Mouse (Mus musculus) liver, embryonic 14.5 days (tissue): ENCODE measurements around the gene Mob1b. TPM values are rescaled to one million over a fixed set of nuclear protein-coding genes. Genes with fewer than 3 reads are reported as not detected.
A peak's percentile ranks its signal among the peaks of the same experiment; 100 is the strongest.

Experiments used
- ATAC-seq: fragments of 200-750 bp; cut with Nextera tagmentation; 2 replicates; pipeline ENCODE4 v1.8.0; 2017; ENCODE audit warnings: moderate number of reproducible peaks, mild to moderate bottlenecking, moderate library complexity; ENCODE audit not compliant: insufficient read depth
- DNase-seq, 3 experiments: peaks; one replicate each; pipeline ENCODE4 v3.0.0-alpha.2; 2012 to 2013; ENCODE audit warnings: low read depth in 3 of 3, low spot score in 3 of 3
- H3K27ac ChIP-seq: fragments of 300-500 bp; sonication (generic); 2 replicates; pipeline ENCODE4 v1.5.1; 2014; ENCODE audit warnings: moderate library complexity, mild to moderate bottlenecking, control low read depth, inconsistent platforms
- H3K27me3 ChIP-seq: fragments of 300-500 bp; sonication (generic); 2 replicates; pipeline ENCODE4 v1.6.1; 2014; ENCODE audit warnings: mild to moderate bottlenecking, low read length, moderate library complexity; ENCODE audit not compliant: control insufficient read depth, insufficient read depth
- H3K36me3 ChIP-seq: fragments of 300-500 bp; sonication (generic); replicated peaks from 2 replicates; pipeline ENCODE4 v1.6.1; 2014; ENCODE audit warnings: low read depth; ENCODE audit not compliant: control insufficient read depth, insufficient read depth
- H3K4me1 ChIP-seq, 2 experiments: fragments of 200-500 bp in 1 of 2; fragments of 300-500 bp in 1 of 2; sonication (generic) in 1 of 2; replicated peaks; 2 replicates each; pipeline ENCODE4 v1.6.1; 2012 to 2014; ENCODE audit warnings: antibody characterized with exemption in 1 of 2, inconsistent platforms in 1 of 2, low read length in 1 of 2; ENCODE audit not compliant: control insufficient read depth in 2 of 2, insufficient read depth in 2 of 2
- H3K4me2 ChIP-seq: fragments of 300-500 bp; sonication (generic); 2 replicates; pipeline ENCODE4 v1.6.1; 2014; ENCODE audit warnings: low read depth, mild to moderate bottlenecking, control low read depth, moderate library complexity
- H3K4me3 ChIP-seq, 2 experiments: fragments of 200-500 bp in 1 of 2; fragments of 300-500 bp in 1 of 2; sonication (generic) in 1 of 2; 2 replicates each; pipeline ENCODE4 v1.5.1; 2012 to 2014; ENCODE audit warnings: low read depth in 2 of 2, low read length in 2 of 2, mild to moderate bottlenecking in 2 of 2, control low read depth in 1 of 2, inconsistent platforms in 1 of 2, moderate library complexity in 1 of 2; ENCODE audit not compliant: insufficient read depth in 1 of 2
- H3K9ac ChIP-seq: fragments of 300-500 bp; sonication (generic); replicated peaks from 2 replicates; pipeline ENCODE4 v1.6.1; 2014; ENCODE audit warnings: mild to moderate bottlenecking, control low read depth, moderate library complexity
- H3K9me3 ChIP-seq: fragments of 300-500 bp; sonication (generic); 2 replicates; pipeline ENCODE4 v1.6.1; 2016; ENCODE audit warnings: low read length, mixed read lengths; ENCODE audit not compliant: control insufficient read depth
- CTCF ChIP-seq: IDR thresholded peaks from 2 replicates; pipeline ENCODE4 v1.5.1; 2016; ENCODE audit warnings: antibody characterized with exemption, low read depth, control low read depth
- EP300 ChIP-seq: IDR thresholded peaks from 2 replicates; pipeline ENCODE4 v1.6.1; 2016; ENCODE audit warnings: antibody characterized with exemption, low read depth
- WGBS: fragments of 180-500 bp; shearing (Covaris S2); extraction: QIAGEN DNeasy Blood & Tissue Kit; methylation state at CpG from one replicate; pipeline ENCODE4 v1.1.7; 2014; ENCODE audit not compliant: insufficient replicate concordance; 5-methylcytosine and 5-hydroxymethylcytosine counted together
- polyA plus RNA-seq, 2 experiments: library from polyadenylated mRNA; depleted of rRNA in 1 of 2; stranded (reverse) in 1 of 2; unstranded in 1 of 2; fragments of >200 nt; fragmentation: Nextera tagmentation in 1 of 2; extraction: Ambion mirVana in 1 of 2; gene quantifications; 2 replicates each; pipeline versions ENCODE4 v1.2.1 to v1.2.3; 2012 to 2014

Mob1b gene
- polyA plus RNA-seq, 2 experiments: 6.6 to 9.4 TPM

DNA sequence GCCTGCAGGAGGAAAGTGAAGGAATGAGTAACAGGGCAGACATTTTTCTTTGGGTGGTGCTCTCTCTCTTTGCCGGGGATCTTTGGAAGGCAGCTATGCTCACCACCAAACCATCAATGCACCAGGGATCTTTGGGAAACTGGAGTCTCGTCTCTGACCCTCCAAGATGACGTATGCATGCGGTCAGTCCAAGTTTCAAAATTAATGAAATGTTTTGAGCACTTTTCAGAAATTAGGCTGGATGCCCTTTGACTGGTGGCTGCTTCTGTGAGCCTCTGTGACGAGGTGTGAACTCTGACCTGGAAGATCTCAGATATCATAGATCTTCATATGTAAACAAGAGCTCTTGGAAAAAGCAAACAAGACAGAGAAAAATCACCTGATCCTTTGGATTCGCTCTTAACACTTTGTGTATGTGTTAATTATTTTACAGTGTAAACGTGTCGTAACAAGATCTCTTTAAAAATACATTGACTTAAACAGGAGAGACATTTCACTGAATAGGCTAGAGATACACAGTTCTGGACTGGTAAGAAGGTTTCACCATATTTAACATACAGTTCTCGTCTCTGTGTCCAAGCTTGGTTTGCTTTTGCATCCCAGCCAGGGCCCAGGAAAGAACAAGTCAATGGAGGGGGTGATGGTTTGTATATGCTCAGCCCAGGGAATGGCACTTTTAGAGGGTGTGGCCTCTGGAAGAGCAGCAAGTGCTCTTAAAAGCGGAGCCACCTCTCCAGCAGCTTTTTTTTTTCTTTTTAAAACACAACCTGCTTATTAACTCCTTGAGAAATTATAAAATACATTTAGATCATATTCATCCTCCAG is 29.8 kb upstream of the Mob1b start:
- Histone ChIP-seq H3K4me3 (no peak overlapping the region), H3K36me3 (no peaks in the 10 kb centered on the region), H3K27me3 (no peaks in the 10 kb centered on the region), H3K9me3 (no peaks in the 10 kb centered on the region), H3K27ac (no peak overlapping the region), H3K4me2 (peak overlapping the region; percentile 11; the same call in 1 of the 2 replicates), H3K4me1 (no peaks in the 10 kb centered on the region; a peak in 1 of 4 replicates), H3K9ac (no peak overlapping the region)
- 55% methylated on average over 10 of the region's 10 CpGs for WGBS
- DNase-seq: no peak
- TF ChIP-seq CTCF: no peak
- ATAC-seq: no peak

GRCm38 (mm10) chr5:88691506-88692095 is 29.1 kb upstream of the Mob1b start:
- Histone ChIP-seq H3K4me1 (no peaks in the 10 kb centered on the region; a peak in 1 of 4 replicates), H3K9me3 (no peaks in the 10 kb centered on the region), H3K27me3 (no peaks in the 10 kb centered on the region), H3K36me3 (no peaks in the 10 kb centered on the region), H3K4me3 (no peak overlapping the region), H3K27ac (no peak overlapping the region), H3K9ac (no peak overlapping the region), H3K4me2 (no peak overlapping the region)
- TF ChIP-seq EP300 (no peak), CTCF (no peak)
- ATAC-seq (no peak), DNase-seq (no peak)
- 55% methylated on average over 6 of the region's 6 CpGs for WGBS

DNA sequence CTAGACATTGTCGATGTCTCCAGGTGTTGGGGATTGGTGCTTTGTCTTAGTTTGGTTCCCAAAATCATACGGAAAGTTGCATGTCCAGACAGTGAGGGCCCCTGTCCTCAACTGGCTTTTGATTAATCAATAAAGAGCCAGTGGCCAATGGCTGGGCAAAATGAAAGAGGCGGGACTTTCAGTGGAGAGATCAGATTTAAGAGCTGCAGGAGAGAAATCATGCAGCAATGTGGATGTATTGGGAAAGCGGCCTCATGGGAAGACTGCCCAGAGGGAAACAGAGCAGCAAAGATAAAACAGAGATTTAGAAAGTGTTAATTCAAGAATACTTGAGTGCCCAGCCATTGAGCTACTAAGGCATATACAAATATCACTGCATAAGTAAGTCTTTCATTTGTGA is 28.1 kb upstream of the Mob1b start:
- Histone ChIP-seq H3K9ac (no peak overlapping the region), H3K4me3 (no peak overlapping the region), H3K4me2 (no peak overlapping the region), H3K27me3 (no peaks in the 10 kb centered on the region), H3K9me3 (no peaks in the 10 kb centered on the region), H3K27ac (no peak overlapping the region), H3K4me1 (no peaks in the 10 kb centered on the region; a peak in 1 of 4 replicates), H3K36me3 (no peaks in the 10 kb centered on the region)
- ATAC-seq: no peak
- TF ChIP-seq CTCF: no peak
- TF ChIP-seq EP300: no peak
- DNase-seq: no peak
- 74% methylated on average over 4 of the region's 4 CpGs for WGBS

- H3K9ac ChIP-seq: no peak overlapping the region
- DNase-seq (no peak), ATAC-seq (no peak)
- no peak overlapping the region for H3K4me3 ChIP-seq
- H3K27ac ChIP-seq: no peak overlapping the region
- no peak overlapping the region for H3K4me2 ChIP-seq
- no peaks in the 10 kb centered on the region for H3K9me3 ChIP-seq
- no peaks in the 10 kb centered on the region; a peak in 1 of 4 replicates for H3K4me1 ChIP-seq
- H3K27me3 ChIP-seq: no peaks in the 10 kb centered on the region
- H3K36me3 ChIP-seq: no peaks in the 10 kb centered on the region
- TF ChIP-seq CTCF (no peak), EP300 (no peak)
These were observed 27.6 kb upstream of the Mob1b start for GRCm38 (mm10) chr5:88693057-88693456.

DNA sequence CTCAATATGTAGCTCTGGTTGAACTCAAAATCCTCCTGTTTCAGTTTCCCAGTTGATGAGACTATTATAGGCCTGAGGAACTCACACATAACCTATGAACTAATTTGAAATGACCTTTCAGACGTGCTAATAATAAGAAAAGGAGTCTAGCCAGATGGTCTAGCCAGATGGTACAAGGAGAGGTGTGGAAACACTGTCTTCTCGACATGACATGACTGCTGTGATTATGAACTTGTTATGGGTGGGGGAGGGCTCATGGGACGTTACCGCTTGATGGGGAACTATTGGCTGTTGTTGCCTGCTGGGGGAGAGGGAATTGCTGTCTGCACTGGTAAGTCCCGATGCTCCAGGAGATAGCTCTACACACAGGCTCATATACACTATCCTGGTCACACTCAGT is 23.4 kb upstream of the Mob1b start:
- no peak for TF ChIP-seq EP300
- no peak for TF ChIP-seq CTCF
- H3K9me3 ChIP-seq: no peaks in the 10 kb centered on the region
- 64% methylated on average over 5 of the region's 5 CpGs for WGBS
- H3K4me1 ChIP-seq: peaks cover 0 to 3% of the 10 kb centered on the region in 2 experiments; a peak in 2 of 4 replicates
- H3K9ac ChIP-seq: no peak overlapping the region
- H3K27me3 ChIP-seq: no peaks in the 10 kb centered on the region
- no peak overlapping the region for H3K4me3 ChIP-seq
- H3K36me3 ChIP-seq: no peaks in the 10 kb centered on the region
- no peak overlapping the region for H3K4me2 ChIP-seq
- H3K27ac ChIP-seq: no peak overlapping the region
- DNase-seq (no peak), ATAC-seq (no peak)
